Mouse (Mus musculus): Measurements from ENCODE around the gene Lypla2. TPM values are rescaled to one million over a fixed set of nuclear protein-coding genes. Genes with fewer than 3 reads are reported as not detected.
"Not testable (repeated sequence)": the region's sequence is repeated elsewhere in the genome, so short reads cannot be mapped to it uniquely, and the experiment has no call there.

Gene Lypla2
- 10 to 100 TPM; 64.7 to 65.4 TPM for total RNA-seq (2021)
- long read RNA-seq, experiment 1, transcript Lypla2-203 (9 exons, 1,119 nt): minor isoform, 6 of 65 reads
- long read RNA-seq, experiment 1, transcript Lypla2-201 (10 exons, 1,626 nt): major isoform, 43 of 65 reads
- long read RNA-seq, experiment 1, partial matches to known transcripts: 2 of 65 reads
- long read RNA-seq, experiment 1, other reads (novel, unspliced or antisense): 14 of 65 reads
- long read RNA-seq, experiment 2, transcript Lypla2-201 (10 exons, 1,626 nt): major isoform, 49 of 78 reads
- long read RNA-seq, experiment 2, partial matches to known transcripts: 11 of 78 reads
- long read RNA-seq, experiment 2, other reads (novel, unspliced or antisense): 16 of 78 reads

DNA sequence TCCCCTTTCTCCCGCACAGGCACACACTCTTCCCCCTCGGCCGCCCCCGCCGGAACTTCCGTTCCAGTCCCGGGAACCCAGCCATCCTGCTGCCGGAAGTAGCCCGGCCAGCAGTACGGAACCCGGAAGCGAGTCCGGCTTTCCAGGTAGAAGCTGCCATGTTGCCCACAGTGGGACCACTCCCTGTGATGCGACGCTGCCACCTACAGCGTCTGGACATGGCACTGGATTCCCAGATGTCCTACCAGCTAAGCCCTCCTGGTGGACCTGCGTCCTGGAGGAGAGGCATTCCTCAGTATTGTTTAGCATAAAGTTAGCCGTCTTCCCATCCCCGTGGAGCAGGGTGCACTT lies at the start of gene Lypla2:
TSS of gene Lypla2 (minus strand) at position 71 of the 351 bp plus-strand sequence.
- peak; percentile 64 to 77 for DNase-seq (ENCODE audit: low spot score in 2 of 2)

GRCm38 (mm10) chr4:136021549-136022047 lies 49.2 kb upstream of the Lypla2 start, which contains the start of gene Eloa:
Gene Eloa, minus strand, starts transcription at chr4:136021763.
- DNase-seq (ENCODE audit: low spot score in 2 of 2): peak; percentile 98 to 100

GRCm38 (mm10) chr4:136020743-136021548 lies 48.5 kb upstream of the Lypla2 start:
- no peak for DNase-seq (ENCODE audit: low spot score in 2 of 2)

- DNase-seq (ENCODE audit: low spot score in 2 of 2): no peak
Measured at GRCm38 (mm10) chr4:136016059-136016602, 43.7 kb upstream of the Lypla2 start.

DNA sequence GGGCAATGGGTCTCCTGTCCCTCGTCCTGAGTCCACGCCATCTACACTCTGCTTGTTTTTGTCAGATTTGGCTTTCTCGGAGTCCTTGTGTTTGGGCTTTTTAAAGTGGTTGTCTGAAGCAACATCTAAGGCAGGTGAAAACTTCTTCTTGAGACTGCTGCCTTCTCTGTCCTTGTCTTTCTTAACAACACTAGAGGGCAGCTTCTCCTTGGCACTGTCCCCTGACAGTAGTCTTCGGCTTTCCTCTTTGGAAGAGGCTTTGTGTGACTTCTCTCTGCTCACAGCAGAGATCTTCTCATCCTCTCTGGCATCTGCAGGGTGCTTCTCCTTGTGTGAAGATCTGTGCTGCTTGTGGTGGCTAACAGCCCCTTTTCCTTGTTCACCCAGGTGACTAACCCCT lies 38.2 kb upstream of the Lypla2 start:
- no peak for DNase-seq (ENCODE audit: low spot score in 2 of 2)

- no peak for DNase-seq (ENCODE audit: low spot score in 2 of 2)
Measured at GRCm38 (mm10) chr4:136008782-136009447, 36.5 kb upstream of the Lypla2 start.

GRCm38 (mm10) chr4:136006821-136007220 lies 34.4 kb upstream of the Lypla2 start:
- no peak for DNase-seq (ENCODE audit: low spot score in 2 of 2)

GRCm38 (mm10) chr4:136004921-136005320 lies 32.5 kb upstream of the Lypla2 start:
- DNase-seq (ENCODE audit: low spot score in 2 of 2): no peak

GRCm38 (mm10) chr4:136004107-136004675 lies 31.8 kb upstream of the Lypla2 start:
- DNase-seq (ENCODE audit: low spot score in 2 of 2): no peak

GRCm38 (mm10) chr4:135995118-135995517 lies 22.7 kb upstream of the Lypla2 start:
- DNase-seq (ENCODE audit: low spot score in 2 of 2): no peak

DNA sequence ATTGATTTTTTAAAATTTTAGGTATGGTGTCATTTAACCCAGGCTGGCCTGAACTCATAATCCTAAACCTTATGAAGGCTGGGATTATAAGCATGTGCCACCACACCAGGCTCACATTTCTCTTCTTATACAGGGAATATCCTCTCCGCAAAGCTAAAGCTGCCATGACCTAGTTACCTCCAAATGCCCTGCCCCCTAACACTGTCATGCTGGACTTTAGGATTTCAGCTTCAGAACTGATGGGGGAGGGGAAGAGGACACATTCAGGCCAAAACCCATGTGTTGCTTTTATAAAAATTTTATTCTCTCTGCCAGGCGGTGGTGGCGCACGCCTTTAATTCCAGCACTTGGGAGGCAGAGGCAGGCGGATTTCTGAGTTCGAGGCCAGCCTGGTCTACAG lies 21.5 kb upstream of the Lypla2 start:
- no peak for DNase-seq (ENCODE audit: low spot score in 2 of 2)

GRCm38 (mm10) chr4:135987714-135988113 lies 15.3 kb upstream of the Lypla2 start:
- no peak for DNase-seq (ENCODE audit: low spot score in 2 of 2)

GRCm38 (mm10) chr4:135986943-135987710 lies 14.7 kb upstream of the Lypla2 start, which contains the start of gene Pithd1:
Gene Pithd1, minus strand, starts transcription at chr4:135987264.
- peak; percentile 78 to 91 for DNase-seq (ENCODE audit: low spot score in 2 of 2)

- DNase-seq (ENCODE audit: low spot score in 2 of 2): no peak
Measured at GRCm38 (mm10) chr4:135986301-135986942, 14.0 kb upstream of the Lypla2 start.

DNA sequence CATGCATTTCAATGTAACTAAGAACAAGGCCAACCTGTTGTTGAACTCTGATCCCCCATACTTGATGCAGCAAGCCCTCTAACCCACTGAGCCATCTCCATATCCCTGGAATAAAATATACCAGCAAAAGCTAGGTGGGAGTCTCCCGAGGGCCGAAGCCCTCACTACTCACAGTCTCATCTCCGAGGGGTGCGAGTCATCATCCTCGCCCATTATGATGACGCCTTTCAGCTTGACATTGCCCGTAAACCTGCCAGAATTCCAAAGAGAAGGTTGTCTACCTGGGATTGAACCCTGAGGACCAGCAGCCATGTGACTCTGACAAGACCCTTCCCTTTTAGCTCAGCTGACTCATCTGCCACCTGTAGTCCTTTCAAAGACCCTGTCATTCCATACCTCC lies 13.3 kb upstream of the Lypla2 start:
- no peak for DNase-seq (ENCODE audit: low spot score in 2 of 2)

DNA sequence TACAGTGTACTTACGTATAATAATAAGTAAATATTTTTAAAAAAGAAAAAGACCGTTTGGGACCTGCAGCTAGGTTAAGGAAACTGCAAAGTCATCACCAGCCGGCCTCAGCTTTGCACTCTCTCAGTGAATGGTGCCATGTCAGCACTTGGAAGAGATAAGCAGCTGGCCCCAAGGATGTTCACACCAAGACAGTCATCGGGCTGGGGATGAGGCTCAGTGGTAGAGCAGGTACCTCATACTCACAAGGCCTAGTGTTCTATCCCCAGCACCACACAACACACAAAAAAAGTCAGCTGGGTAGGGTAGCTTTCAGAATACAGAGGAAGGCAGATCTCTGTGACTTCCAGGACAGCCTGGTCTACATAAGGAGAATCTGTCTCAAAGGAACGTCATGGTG lies 12.8 kb upstream of the Lypla2 start:
- no peak for DNase-seq (ENCODE audit: low spot score in 2 of 2)

DNA sequence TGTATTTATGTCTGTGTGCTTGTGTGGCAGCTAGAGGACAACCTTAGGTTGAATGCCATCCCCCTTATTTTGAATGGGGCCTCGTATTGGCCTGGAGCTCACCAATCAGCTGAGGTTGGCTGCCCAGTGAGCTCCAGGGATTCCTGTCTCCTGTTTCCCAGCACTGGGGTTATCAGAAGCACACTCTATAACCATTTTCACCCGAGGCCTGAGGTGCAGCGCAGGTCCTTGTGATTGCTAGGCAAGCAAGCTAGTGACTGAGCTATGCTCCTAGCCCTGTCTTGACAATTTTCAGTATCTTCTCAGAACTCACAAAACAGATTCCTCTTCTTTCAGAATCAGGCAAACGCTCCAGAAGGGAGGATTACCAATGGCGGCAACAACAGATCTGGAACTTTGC lies 12.1 kb upstream of the Lypla2 start:
- DNase-seq (ENCODE audit: low spot score in 2 of 2): no peak

GRCm38 (mm10) chr4:135981524-135982063 lies 9.2 kb upstream of the Lypla2 start:
- no peak for DNase-seq (ENCODE audit: low spot score in 2 of 2)

- DNase-seq (ENCODE audit: low spot score in 2 of 2): not testable (repeated sequence)
Measured at GRCm38 (mm10) chr4:135980223-135980622, 7.8 kb upstream of the Lypla2 start.

All from adrenal gland, postnatal 4 days (tissue).